Mouse (Mus musculus) yolk sac, embryonic 10.5 days (tissue): ENCODE results near the gene Cemip.
A peak's percentile ranks its signal among the peaks of the same experiment; 100 is the strongest.

Experiments
- DNase-seq: peaks from one replicate; pipeline ENCODE4 v3.0.0-alpha.2; 2017; ENCODE audit warnings: low spot score

Cemip gene

DNA sequence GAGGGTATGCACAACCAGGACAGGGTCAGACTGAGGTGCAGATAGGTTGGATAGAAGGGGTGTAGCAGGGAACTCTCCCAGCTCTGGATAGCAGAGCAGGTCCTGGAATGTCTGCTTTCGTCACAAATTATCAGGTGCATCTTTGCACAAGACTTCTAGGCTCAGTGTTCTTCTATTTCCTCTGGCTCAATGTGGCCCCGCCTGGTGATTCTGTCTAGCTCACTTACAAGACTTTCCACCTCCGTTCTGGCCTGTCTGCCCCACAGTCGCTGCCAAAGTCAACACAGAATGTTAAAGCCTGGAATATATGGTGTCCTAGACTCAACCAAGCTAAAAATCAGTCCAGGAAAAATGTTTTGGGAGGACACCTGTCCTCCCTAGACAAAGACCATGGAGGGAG lies 57.9 kb downstream of the Cemip start:
- DNase-seq, result peak; percentile 21

DNA sequence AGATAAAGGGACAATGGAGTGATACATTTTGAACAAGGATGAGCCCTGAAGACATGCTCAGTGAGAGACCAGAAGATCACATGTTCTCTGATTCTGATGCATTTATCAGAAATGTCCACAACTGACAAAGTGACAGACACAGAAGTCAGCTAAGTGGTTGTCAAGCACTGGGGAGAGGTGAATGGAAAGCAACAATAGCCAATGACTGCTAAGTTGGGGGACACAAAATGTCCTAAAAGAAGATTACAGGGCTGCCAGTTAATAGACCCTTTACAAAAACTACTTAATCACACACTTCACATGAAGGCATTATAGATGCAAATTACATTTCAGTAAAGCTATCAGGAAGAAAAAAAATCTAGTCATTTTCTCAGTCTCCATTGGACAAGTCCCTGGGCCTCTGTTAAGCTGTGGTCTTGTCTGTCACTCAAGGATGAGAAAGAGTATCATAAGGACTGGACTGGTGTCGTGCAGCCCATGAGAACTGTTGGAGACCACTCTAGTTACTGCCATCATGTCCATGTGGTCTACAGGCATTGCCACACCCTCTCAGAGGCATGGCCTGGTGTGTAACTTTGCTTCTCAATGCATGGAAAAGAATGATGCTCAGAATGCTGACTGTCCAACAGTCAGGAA lies 59.2 kb downstream of the Cemip start:
- DNase-seq, result no peak

DNA sequence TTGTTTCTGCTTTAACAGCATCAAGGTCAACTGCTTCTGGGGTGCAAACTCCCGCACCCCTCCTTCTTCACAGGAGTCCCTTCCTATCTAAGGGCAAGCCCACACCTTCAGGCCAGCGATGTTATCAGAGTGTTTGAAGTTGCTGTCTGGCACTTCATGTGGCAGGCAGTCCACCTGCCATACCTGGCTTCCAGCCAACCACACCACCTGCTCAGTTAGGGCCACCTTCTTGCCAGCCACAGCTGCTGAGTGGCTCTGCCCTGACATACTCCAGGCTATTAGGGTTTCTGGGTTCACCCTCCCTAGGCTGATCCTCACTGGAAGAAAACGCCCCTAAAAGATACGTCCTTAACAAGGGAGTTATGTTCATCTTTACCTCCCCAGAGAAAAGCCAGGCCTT lies 60.2 kb downstream of the Cemip start:
- no peak for DNase-seq

DNA sequence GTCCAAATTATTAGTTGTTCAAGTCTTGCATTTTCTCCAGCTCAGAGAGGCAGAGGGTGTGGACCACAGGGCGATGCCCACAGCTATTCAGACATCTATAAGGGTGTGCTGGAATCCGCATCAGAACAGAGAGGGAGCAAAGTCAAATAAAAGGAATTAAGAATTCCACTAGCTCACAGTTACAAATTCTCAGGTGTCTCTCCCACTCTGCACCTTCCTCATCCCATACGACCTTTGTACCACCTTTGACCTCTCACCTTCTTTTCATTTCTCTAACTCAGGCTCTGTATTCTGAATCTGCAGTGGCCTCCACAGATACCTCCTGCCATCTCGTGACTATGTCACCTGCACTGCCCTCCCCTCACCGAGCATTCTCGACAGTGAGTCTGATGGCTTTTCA lies 62.8 kb downstream of the Cemip start:
- DNase-seq, result no peak

DNA sequence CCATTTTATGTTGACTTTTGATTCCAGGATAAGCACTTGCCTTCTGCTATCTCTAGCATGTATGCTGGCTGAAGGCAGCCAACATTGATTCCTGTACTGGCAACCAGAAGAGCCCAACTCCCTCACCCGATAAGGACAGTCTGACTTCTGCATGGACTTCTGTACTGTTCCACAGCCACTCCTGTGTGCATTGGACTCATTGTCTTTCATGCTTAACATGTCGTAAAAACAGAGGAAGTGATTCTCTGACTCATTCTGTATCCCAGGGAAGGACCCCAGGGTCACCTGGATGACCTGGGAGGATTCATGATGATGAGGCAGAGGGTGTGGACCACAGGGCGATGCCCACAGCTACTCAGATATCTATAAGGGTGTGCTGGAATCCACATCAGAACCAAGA lies 63.8 kb downstream of the Cemip start:
- no peak for DNase-seq

DNA sequence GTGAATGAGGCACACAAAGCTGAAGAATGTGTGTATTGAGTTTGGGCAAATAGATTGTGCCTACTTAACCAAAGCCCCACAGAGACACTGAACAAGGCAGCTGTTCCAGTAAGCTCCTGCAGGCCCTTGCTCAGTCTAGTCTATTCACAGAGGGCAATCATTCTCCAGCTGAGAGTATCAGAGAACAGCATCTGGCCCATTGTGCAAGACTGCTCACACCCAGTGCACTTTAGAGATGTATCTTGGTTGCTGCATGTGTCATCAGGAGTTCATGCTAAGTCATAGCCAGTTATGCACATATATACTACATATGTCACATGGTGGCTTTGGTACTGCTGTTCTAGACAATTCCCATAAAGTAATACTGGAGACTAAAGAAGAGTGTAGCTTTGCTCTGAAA lies 66.9 kb downstream of the Cemip start:
- DNase-seq, result no peak

DNA sequence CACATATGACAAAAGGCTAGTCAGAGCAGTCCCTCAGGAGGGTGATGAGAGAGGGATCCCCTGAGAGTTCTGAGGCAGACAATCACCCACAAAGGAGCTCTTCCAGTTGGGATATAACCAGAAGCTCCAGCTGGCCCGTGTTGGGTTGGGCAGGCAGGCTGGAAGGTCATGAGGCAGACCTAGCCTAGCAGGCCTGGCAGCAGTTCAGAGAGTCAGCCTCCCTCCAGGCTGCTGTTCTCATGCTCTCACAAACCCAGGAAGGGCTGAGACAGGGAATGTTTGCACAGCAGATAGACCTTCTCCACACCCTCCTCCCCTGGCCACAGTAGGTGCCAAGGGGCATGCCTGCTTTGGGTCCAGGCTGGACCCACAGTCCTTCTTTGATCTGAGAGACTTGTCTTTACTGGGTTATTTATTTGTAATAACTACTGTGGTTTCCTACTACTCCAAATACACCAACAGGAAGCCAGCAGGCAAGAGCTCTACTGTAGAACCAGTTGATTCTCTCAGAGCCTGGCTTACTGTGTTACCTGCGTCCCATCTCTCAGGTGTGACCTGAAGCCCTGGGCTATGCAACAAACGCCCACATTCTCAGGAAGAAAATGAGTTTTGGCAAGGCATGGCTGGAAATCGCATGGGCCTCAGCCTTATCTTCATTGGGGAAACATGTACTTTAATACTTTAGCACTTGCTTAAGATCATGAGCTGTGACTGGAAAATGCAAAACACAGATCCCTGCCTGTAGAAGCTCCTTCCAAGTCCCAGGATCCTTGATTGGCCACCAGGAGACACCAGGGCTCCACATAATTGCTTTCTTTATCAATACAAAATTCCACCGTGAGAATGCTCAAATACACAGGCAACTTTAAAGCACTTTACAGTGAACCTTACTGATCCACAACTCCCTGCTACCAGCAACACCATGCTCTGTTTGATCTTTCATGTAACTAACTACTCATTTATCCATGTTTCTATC lies 67.7 kb downstream of the Cemip start:
- no peak for DNase-seq

DNA sequence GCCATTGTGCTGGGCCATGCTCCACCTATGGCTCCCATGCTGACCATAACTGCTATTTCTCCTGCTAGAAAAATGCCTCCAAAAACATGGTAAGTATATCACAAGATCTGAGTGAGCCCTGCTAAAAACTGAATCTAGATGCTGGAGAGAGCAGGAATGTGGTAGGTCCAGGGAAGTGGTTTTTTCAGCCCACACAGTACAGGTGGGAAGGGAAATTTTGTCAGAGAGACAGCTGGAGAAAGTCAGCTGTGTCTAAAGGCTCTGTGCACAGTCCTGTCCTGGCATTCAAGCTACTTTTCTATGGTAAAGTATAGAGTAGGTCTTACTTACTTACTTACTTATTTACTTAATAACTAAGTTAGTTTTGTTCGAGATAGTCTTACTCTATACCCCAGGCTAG lies 71.3 kb downstream of the Cemip start:
- no peak for DNase-seq

DNA sequence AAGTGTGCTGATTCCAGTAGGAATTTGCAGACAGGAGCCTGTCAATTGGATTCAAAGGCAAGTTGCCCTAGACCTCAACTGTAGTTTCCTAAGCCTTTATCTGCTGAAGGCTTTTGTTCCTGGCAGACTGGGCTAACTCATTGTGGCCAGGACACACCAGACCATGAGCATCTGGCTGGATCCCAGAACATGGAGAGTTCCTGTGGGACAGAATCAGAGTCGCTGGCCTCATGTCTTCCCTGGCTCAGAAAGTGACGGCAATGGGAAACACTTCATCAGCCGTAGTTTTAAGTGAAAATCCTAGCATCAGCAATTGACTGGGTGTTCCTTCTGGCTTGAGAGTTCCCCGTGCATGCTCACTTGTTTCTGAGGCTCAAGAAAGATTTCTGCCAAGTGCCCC lies 72.6 kb downstream of the Cemip start:
- no peak for DNase-seq

DNA sequence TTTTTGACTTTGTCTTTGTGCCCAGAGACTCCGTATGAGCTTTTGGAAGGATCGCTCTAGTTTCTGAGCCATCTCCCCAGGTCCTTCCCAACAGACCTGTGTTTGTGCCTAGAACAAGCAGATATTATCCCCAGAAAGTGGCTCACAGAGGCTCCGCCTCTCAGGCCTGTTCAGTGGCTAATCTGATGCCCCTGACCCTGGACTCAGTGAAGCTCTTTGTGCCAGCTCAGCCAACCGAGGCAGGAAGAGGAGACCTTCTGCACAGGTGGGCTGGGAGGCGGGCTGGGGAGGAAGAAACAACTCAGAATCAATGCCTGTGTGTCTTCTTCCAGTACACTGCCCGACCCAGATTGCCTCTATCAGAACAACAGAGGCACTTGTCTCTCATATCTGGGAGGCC lies 81.9 kb downstream of the Cemip start:
- DNase-seq, result no peak

DNA sequence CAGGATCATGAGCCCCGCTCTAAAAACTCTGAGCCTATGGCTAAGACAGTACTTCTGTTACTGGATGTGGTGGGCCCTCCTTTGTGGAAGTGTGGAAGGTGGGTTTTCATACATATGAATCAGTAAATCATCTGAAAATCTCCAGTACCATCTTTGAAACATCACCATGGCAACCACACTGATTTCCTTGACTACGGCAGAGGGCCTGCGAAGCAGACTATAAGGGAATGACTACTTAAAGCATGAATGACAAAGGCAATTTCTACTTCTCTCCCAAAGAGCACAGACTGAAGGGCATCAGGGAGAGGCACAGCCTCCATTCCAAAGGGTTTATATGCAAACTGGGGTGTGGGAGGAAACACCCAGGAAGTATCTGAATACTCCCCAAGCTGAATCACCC lies 84.8 kb downstream of the Cemip start:
- no peak for DNase-seq

DNA sequence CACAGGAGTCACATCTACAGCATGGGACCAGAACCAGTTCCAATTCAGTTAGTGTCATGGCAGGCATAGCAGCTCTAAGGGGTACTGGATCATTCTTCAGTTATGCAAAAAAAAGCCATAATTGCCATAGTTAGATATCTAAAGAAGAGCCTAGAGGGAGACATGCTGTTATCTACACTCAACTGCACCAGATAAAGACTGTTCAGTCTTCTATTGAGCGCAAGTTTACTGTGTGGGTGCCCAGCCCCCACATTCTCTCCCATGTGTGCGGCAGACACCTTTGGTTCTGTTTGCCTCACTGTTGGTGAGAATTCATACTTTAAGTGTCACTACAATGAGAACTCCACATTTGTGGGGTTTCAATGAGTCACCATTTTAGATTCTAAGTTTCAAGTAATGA lies 85.6 kb downstream of the Cemip start:
- DNase-seq, result no peak

DNA sequence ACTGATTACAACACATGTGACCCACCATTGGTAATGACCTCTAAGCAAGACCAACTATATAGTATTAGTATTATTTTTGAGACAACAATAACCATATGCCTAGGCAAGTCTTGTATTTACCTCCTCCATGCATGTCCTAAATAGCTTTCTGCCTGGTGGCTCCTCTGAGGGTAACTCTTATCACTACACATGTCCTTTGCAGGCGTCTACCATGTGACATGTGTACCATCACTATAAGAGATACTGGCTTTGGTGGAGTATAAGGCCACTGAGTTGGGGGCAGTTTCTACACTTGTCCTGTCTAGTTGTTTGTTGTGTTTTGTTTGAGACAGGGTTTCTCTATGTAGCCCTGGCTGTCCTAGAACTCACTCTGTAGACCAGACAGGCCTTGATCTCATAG lies 86.7 kb downstream of the Cemip start:
- DNase-seq, result no peak

DNA sequence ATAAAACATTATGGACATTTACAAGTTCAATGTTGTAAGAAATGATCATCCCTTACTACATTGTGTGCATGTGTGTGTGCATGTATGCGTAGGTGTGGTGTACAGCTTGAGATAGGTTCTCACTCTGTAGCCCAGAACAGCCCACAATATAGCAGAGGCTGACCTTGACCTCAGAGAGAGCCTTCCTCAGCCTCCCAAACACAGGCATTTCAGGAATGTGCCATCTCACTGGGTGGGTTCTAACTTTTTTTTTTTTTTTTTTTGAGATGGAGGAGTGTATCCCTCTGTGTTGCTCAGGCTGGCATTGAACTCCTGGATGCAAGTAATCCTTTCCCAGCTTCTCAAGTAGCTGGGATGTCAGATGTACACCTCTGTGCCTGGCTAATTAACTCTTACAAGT lies 92.0 kb downstream of the Cemip start:
- no peak for DNase-seq

DNA sequence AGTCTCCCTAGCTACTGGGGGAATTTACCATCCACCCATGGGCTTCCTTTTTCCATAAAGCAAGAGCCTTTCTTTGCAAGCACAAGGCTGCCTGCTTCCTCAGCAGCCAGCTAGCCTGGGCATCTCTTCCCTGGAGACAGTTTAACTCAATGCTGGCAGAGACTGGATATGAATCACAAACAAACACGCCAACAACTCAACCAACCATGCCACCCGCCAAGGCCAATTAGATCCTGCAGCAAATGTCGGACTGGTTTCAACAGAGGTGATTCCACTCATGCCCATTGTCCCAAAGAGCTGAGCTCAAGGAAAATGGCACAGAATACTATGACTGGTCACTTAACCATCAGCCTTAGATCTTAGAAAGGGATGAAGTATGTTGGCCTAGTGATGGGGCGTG lies 97.0 kb downstream of the Cemip start:
- DNase-seq, result no peak

DNA sequence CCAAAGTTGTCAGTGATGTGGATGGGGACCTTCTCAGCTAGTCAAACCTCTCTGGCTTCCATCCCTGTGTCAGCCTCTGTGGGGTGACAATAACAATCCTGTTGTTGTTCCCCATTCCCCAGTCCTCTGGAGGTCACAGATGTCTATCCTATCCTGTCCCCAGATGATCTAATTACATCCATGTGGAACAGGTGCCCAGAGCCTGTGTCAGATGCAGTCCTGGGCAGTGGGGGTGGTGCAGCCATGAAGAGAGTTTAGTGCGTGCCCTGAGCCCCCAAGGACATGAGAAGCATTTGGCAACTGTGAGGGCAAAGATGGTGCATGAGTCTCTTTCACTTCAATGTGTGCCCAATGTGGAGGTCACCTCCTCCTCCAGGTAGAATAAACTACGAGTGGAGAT lies 100.6 kb downstream of the Cemip start:
- DNase-seq, result no peak

DNA sequence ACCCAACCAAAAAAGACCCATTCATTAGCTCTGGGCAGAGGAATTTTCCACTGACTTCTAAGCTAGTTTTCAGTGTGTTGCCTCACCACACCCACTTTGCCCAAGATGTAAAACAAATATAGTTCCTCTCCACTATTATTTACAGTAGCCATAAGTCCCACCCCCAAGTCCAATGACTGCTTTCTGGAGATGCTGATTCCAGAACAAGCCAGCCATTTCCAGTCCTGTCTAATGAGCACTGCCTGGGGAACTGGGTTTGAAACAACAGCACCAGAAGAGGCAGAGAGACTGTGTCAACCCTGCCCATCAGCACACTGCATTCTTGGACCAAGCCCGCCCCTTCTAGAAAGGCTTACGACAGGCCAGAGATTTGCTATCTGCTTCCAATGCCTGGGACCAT lies 103.7 kb downstream of the Cemip start:
- DNase-seq, result no peak

DNA sequence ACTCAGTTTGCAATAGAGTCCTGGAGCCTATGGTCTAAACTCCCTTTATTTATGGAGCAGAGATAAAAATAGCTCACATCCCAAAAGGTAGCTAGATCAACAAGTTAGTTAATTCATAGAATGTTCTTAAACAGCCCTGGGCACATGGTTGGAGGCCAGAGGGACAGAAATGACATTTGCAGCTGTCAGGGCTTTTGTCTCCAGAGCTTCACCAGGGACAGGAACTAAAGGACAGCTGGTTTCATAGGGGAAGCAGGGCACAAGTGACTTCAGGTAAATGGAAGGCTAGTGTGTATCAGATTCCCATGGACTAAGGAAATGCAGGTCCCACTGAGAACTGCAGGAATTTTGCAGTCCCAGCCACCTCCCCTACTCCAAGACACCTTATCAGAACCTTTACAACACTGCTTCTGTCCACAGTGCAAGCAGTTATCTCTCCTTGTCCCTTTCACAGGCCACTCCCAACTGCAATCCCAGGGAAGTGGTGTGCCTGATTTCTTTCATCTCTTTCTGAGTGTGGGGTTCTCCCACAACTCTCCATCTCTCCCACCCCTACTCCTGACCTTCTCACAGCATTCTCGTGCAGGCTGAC lies 107.3 kb downstream of the Cemip start:
- no peak for DNase-seq

DNA sequence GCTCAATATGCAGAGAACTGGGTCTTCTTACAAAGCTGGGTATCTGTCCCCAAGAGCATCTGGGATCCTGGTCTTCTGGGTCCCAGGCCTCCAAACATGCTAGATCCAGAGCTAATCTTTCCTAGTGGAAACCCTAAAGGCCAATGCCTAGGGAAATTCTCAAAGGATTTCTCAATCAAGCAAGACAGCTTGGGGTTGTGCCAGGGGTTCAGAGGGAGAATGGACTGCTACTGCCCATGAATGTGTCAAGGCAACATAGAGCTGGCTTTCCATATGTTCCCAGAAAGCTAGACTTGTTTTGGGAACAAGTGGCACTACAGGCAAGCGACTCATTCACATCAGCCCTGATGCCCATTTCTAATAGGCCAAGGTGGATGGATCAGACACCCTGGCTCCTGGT lies 107.9 kb downstream of the Cemip start:
- DNase-seq, result no peak

DNA sequence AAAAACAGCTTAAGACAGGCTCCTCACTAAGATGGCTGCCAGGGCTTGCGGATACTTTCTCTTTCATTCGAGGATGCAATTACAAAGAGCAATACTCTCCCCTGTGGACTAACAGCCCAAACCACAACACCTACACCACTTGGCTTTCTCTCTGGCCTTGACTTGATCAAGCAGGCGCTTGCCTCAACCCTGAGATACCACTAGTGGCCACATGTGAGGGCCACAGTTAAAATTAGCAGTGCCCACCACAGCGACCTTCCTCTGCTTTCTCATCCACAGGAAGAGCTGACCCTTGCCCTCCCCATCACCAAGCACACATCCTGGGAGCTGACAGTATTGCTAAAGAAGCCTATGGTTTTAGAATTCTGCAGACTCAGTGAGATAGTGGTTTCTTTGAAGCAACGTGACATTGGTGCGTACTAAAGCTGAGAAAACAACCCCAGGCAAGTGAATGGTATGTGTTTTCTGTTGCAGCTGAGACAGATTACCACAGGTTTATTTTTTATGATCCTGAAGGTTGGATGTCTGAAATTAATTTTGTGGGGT lies 109.8 kb downstream of the Cemip start:
- no peak for DNase-seq

DNA sequence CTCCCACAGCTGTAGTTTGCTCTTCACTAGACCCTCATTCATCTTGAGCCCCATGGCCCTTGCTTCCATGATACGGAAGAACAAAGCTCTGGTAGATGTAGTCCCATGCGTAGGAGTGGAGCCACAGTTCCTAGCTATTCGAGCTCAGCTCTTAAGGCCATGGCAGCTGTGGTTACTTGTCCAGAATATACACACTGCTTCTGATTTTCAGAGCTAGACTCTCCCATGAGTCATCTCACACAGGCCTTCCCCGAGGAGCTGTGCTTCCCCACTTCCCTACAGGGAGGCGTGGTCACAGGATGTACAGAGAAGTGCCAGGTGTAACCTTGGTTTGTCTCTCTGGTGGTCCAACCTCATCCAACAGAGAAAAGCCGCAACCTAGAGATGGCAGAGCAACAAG lies 111.0 kb downstream of the Cemip start:
- DNase-seq, result no peak

DNA sequence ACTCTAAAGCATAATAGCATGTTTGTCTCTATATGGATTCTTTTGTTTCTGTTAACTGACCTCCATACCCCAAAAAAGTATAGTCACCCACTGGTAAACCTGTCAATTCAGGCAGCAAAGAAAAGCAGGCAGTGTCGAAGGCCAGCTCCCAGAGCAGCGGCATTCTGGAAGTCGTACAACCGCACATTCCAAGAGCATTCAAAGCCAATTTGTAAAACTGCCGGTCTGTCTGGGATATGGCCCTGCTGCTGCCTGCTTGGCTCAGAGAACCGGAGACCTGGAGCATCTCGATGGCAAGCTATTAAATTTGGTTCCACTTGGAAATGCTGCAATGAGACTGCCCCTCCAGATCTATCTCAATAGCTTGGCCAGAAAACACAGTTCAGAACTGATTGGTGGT lies 113.8 kb downstream of the Cemip start:
- DNase-seq, result no peak
